Mouse (Mus musculus): ENCODE data around the gene Trnp1. TPM values are rescaled to one million over a fixed set of nuclear protein-coding genes. Genes with fewer than 3 reads are reported as not detected.
"Not testable (repeated sequence)": the region's sequence is repeated elsewhere in the genome, so short reads cannot be mapped to it uniquely, and the experiment has no call there.

The Trnp1 gene
- 1 to 10 TPM; 6.9 to 8.0 TPM for total RNA-seq (2021)
- long read RNA-seq, experiment 1, transcript Trnp1-202 (2 exons, 1,654 nt), result major isoform, 11 of 13 reads
- long read RNA-seq, experiment 1, partial matches to known transcripts, result 2 of 13 reads
- long read RNA-seq, experiment 1, other reads (novel, unspliced or antisense), result 0 of 13 reads
- long read RNA-seq, experiment 2, transcript Trnp1-202 (2 exons, 1,654 nt), result major isoform, 11 of 12 reads
- long read RNA-seq, experiment 2, partial matches to known transcripts, result 0 of 12 reads
- long read RNA-seq, experiment 2, other reads (novel, unspliced or antisense), result 1 of 12 reads

DNA sequence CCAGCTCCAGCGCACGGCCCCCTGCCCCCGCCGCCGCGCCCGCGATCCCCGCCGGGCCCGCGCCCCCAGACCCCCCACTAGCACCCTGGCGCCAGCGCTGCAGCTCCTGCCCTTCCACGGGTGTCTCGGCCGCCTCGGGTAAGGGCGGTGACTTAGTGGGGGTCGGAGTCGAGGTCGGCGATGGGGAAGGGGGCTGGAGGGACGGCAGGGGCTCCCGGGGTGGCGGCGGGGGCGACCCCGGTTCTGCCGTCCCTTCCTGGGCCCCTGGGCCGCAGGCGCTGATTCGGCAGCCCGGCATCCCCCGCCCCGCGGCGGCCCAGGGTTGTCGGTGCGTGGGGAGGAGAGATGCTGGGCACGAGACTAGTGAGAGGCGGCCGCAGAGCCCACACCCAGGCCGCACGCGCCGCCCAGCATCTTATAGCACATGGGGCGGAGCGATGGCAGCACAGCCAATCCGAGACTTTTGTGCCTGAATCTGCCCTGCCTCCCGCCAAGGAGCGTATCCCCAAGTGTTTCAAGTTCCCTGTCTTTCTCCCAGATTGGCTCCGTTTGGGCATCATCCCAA lies at the start of gene Trnp1:
Gene Trnp1, minus strand, starts transcription at position 391 of the 565 bp plus-strand sequence.
- peak in 1 of 2 experiments; percentile 21 for DNase-seq (ENCODE audit: low spot score in 2 of 2)

- peak; percentile 82 to 88 for DNase-seq (ENCODE audit: low spot score in 2 of 2)
Measured at GRCm38 (mm10) chr4:133545272-133546231, 47.2 kb upstream of the Trnp1 start, which contains the start of gene Nudc. Nudc (minus strand) TSS chr4:133545996.

- no peak for DNase-seq (ENCODE audit: low spot score in 2 of 2)
Measured at GRCm38 (mm10) chr4:133536652-133537051, 38.3 kb upstream of the Trnp1 start.

DNA sequence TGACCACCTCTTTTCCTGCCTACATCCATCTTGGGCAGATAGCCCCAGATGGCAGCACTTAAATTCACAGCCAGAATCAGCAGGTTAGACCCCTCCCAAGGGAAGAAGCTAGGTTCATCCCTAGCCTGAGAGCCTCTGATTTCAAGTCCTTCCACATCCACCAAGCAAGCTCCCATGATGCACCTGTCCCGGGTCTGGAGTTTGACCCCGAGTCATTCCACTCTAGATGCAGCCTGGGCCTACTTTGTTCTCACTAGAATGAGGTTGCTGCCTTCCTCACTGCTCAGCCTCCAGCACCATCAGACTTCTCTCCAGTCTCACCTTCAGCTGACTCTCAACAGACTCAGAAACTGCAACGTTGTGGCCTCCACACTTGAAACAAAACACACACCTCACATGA lies 37.7 kb upstream of the Trnp1 start:
- DNase-seq (ENCODE audit: low spot score in 2 of 2), result no peak

DNA sequence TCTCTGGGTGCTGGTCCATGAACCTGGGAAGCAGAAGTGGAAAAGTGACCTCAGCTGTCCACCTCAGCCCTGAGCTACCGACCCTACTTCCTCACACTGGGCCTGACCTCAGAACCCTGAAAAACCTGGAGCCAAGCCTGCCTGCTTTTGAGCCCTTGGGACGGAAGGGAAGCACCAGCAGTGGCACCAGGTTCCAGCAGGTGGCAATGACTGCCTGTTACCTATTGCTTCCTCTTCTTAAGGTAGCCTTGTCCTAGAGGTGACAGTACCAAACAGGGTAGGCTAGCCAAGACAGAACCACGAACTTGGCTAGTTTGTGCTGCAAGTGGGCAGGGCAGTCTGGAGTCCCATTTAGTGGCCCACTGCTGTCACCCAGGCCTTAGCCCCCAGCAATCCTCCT lies 34.4 kb upstream of the Trnp1 start:
- DNase-seq (ENCODE audit: low spot score in 2 of 2), result no peak

- no peak for DNase-seq (ENCODE audit: low spot score in 2 of 2)
Measured at GRCm38 (mm10) chr4:133527788-133528187, 29.4 kb upstream of the Trnp1 start.

- DNase-seq (ENCODE audit: low spot score in 2 of 2), result no peak
Measured at GRCm38 (mm10) chr4:133521502-133521901, 23.2 kb upstream of the Trnp1 start.

DNA sequence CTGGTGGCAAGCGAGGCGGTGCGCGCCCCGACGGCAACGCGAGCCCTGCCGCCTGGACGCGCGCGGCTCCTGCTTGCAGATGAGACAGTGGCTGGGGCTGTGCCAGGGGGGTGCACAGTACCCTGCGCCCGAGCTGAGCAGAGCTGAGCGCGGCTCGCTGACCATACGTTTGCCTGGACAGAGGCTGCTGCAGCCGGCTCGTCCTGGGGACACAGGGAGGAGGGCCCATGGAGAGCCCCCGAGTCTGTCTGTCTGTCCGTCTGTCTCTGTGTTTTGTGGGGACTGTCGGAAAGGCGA lies 21.0 kb upstream of the Trnp1 start:
- DNase-seq (ENCODE audit: low spot score in 2 of 2), result no peak

DNA sequence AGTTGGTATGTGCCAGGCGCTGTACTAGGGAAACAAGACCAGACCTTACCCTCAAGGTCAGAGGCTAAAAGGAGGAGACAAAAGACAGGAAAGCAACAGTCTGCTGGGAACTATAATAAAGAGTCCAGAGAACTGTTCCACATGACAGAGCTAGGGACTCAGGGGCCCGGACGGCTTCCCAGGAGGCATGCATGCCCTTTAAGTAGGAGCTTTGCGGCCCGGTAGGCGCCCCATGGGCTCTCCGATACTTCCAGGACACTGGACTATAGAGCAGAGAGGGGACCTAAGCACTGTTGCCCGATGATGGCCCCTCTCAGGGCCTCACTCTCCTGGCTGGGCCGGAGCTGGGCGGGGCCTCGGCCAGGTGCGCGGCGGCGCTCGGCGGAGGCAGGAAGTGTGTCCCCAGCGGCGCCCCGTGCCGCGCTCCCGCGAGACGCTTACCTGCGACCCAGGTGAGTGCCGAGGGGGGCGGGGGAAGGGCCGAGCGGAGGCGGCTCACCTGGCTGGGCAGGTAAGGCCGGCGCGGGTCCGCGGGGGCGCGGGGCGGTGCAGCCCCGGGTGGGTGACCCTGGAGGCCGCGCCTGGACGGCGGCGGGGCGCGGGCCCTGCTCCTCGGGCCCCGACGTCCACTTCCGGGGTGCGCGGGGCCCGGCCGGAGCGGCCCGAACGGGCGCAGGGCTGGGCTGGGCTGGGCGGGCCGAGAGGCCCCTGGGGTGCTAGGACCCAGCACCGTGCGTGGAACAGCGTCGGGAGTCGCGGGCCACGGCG lies 20.4 kb upstream of the Trnp1 start, which contains the start of gene Kdf1:
Gene Kdf1, plus strand, starts transcription at position 363 of the 768 bp plus-strand sequence.
- DNase-seq (ENCODE audit: low spot score in 2 of 2), result no peak

DNA sequence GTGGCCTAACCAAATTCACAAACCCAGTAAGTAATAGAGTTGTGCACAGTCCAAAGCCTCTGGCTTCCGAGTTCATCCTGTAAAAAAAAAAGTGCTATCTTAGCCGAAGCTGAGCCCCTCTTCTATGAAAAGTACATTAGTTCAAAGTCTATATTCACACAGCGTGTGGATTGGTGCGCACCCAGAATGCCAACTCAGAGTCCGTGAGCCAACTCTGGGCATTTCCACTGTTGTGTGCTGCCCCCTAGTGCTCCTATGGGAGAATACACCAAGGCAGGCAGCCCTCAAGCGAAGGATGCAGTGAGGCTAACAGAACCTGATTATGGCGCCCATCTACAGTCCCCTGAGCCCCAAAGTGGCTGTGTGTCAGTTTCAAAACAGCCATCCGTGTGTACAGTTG lies 14.6 kb upstream of the Trnp1 start:
- DNase-seq (ENCODE audit: low spot score in 2 of 2), result peak; percentile 37 to 60

GRCm38 (mm10) chr4:133512511-133512910 lies 14.2 kb upstream of the Trnp1 start:
- not testable (repeated sequence) for DNase-seq (ENCODE audit: low spot score in 2 of 2)

DNA sequence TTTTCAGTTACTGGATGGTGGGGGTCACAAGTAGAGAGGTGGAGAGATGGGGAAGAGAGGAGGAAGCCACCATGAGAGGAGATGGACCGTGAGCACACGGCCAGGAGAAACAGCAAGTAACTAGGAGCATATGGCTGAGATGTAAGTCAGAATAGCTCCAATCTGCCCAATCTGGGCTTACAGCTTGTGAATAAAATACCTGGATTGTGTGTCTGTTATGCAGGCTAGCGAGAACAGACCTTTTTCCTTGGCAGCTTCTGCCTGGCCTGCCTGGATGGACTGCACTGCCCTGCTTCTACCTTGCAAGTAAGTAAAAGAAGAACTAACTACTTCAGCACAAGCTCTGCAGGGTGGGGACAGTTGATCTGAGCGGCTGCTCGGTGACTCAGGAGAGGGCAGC lies 12.7 kb upstream of the Trnp1 start:
- no peak for DNase-seq (ENCODE audit: low spot score in 2 of 2)

DNA sequence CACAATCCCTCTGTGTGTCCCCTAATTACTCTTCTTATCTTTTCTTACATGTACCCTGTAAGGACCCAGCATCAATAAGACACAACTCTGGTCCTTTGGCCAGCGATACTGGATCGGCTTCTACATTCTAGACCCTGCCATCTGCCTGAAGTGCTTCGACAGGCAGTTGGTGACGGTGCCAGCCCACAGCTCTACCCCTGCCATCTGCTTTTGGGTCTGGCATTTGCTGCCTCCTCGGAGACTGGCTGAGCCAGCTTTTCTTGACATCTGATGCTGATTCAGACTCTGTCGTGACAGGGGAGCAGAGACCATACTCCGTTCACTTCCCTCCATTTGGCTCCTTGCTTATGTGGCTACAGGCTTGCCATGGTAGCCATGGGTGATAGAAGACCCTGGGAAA lies 10.6 kb upstream of the Trnp1 start:
- DNase-seq (ENCODE audit: low spot score in 2 of 2), result no peak

- no peak for DNase-seq (ENCODE audit: low spot score in 2 of 2)
Measured at GRCm38 (mm10) chr4:133506573-133506972, 8.2 kb upstream of the Trnp1 start.

DNA sequence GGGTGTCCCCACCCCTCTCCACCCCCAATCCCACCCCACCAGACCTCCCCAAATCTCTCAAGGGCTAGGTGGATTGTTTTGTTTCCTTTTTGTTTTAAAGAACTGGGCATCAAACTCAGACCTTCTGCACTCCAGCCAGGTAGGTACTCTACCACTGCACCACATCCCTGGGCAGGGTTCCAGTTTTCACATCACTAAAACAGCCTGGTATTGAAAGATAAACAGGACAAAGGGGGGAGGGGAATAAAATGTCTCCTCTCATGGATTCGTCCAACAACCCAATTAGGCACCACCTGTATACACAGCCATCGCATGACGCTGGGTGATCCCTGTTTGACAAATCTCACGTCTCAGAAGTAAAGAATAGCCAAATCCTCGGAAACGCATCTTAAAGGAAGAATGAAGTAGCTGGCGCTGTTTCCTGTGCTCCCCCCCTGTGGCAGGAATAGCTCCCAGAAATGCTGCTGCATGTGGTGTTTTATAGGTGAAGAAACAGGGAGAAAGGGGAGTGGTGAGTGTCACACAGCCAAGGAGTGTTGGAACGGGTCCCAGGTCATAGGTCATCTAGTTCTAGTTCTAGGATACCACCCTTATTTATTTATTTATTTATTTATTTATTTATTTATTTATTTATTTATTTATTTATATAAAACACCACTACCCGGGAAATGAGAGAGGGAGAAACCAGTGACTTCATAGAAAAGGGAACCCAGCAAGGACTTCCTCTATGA lies 6.6 kb upstream of the Trnp1 start:
- DNase-seq (ENCODE audit: low spot score in 2 of 2), result no peak

DNA sequence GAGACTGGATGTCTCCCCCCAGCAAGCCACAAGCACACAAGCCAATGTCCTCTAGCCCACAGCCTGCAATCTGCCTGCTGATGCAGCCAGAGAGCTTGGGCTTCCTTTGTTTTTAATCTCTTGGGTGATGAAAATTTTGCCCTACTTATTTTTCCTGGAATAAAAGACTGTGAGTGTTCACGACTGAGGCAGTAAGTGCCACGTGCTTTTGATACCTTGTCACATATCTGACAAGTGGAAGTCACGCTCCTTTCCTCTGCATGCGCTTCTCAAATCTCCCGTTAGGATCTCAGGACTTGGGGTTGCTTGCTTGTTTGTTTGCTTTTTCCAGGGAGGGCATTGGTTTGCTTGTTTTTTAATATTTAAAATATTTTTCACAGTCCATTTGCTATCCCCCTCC lies 6.0 kb upstream of the Trnp1 start:
- no peak for DNase-seq (ENCODE audit: low spot score in 2 of 2)

GRCm38 (mm10) chr4:133501514-133501913 lies 3.2 kb upstream of the Trnp1 start:
- no peak for DNase-seq (ENCODE audit: low spot score in 2 of 2)

DNA sequence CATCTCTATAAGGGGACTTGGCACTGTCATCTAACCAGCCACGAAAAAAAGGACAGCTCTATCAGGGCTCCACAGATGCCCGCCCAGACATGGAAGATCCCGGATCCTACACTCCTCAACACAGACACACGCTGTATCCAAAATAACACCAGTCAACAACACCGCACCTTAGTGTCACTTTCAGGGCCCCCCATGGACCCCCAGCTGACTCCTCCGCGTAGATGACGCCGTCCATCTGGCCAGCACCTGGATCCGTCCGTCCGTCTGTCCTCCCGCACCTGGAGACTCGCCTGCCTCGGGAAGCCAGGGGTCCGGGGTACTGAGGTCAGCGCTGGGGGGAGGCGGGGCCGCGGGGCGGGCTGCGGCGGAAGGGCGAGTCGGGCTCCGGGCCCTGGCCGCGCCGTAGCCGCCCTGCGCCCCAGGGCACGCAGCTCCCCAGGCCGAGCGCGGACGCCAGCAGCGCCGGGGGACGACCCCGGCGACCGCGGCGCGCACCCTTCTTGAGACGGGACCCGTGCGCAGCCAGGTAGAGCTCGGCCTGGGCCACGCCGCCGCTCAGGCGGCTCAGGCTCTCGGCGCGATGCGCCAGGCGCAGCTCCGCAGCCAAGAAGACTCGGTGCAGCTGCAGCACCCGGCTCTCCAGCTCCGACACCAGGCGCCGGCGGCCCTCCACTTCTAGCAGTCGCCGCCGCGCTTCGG lies 740 bp downstream of the Trnp1 start:
- DNase-seq (ENCODE audit: low spot score in 2 of 2), result no peak

- DNase-seq (ENCODE audit: low spot score in 2 of 2), result no peak
Measured at GRCm38 (mm10) chr4:133496738-133497445, 1.5 kb downstream of the Trnp1 start.

All from adrenal gland, postnatal 4 days (tissue).